Mouse (Mus musculus): ENCODE measurements at regions not wholly inside any gene's neighbourhood (a gene's known extent, or its start where the extent isn't known, plus 50 kb on each side); places are given as distances from the start of the nearest gene placed in this dataset.

DNA sequence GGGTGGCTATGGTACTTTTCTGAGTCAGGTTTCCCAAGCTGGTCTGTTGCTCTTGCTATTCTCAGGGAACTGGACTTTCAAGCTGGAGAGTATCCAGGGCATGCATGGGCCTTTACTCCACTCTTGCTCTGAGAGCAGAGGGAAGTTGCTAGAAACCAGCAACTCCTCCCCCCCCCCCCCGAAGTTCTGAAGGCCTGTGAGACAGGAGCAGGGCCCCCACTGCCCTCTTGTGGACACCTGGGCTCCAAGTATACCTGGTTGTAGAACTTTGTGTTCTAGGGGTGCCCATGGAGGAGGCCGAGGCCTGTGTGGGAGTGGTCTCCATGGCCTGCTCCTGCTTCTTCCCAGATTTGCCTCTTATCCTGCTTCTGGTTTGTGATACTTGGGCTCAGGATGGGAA lies 71.5 kb downstream of the Tmem121 start:
- Histone ChIP-seq H3K27me3 (ENCODE audit: insufficient read depth, low read length) (no peaks in the 10 kb centered on the region), H3K27ac (ENCODE audit: low read depth) (no peak overlapping the region), H3K9ac (replicated peaks) (no peak overlapping the region), H3K4me3 (ENCODE audit: low read depth, low read length) (no peak overlapping the region), H3K36me3 (replicated peaks; ENCODE audit: insufficient read depth, low read length) (no peaks in the 10 kb centered on the region), H3K4me2 (ENCODE audit: low read depth, low read length) (no peak overlapping the region), H3K9me3 (ENCODE audit: low read length) (no peaks in the 10 kb centered on the region), H3K4me1 (ENCODE audit: insufficient read depth) (no peaks in the 10 kb centered on the region)
- WGBS (ENCODE audit: insufficient replicate concordance): 66% methylated on average over 2 of the region's 2 CpGs
- DNase-seq (no peak), ATAC-seq (no peak)
- TF ChIP-seq EP300 (IDR thresholded peaks at IDR 0.05; ENCODE audit: low read depth): no peak
- peak; percentile 47 for TF ChIP-seq CTCF (IDR thresholded peaks at IDR 0.05; ENCODE audit: low read depth)

DNA sequence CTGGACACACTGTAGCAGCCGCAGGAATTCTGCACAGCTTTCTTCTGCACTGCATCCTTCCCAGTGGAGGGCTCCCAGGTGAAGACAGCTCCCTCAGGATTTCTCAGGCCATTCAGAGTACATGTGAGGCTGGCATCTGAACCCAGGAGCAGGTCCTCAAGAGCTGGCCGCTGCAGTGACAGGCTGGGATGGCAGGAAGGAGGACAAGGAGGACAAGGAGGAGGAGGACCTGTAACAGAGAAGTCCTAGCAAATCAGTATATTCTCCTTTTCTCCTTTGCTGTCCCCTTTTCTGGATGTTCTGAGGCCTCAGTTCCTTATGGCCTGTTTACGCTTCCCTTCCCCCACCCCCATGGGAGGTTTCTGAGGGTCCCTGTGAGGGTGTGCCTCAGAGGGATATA lies 73.7 kb downstream of the Tmem121 start:
- H3K4me2 ChIP-seq (ENCODE audit: low read depth, low read length): no peak overlapping the region
- H3K36me3 ChIP-seq (replicated peaks; ENCODE audit: insufficient read depth, low read length): no peaks in the 10 kb centered on the region
- no peak for ATAC-seq
- DNase-seq: no peak
- H3K4me3 ChIP-seq (ENCODE audit: low read depth, low read length): no peak overlapping the region
- no peak overlapping the region for H3K9ac ChIP-seq (replicated peaks)
- no peak for TF ChIP-seq EP300 (IDR thresholded peaks at IDR 0.05; ENCODE audit: low read depth)
- no peak for TF ChIP-seq CTCF (IDR thresholded peaks at IDR 0.05; ENCODE audit: low read depth)
- no peaks in the 10 kb centered on the region for H3K9me3 ChIP-seq (ENCODE audit: low read length)
- no peaks in the 10 kb centered on the region for H3K4me1 ChIP-seq (ENCODE audit: insufficient read depth)
- WGBS (ENCODE audit: insufficient replicate concordance): 87% methylated on average over 3 of the region's 3 CpGs
- no peaks in the 10 kb centered on the region for H3K27me3 ChIP-seq (ENCODE audit: insufficient read depth, low read length)
- H3K27ac ChIP-seq (ENCODE audit: low read depth): no peak overlapping the region

DNA sequence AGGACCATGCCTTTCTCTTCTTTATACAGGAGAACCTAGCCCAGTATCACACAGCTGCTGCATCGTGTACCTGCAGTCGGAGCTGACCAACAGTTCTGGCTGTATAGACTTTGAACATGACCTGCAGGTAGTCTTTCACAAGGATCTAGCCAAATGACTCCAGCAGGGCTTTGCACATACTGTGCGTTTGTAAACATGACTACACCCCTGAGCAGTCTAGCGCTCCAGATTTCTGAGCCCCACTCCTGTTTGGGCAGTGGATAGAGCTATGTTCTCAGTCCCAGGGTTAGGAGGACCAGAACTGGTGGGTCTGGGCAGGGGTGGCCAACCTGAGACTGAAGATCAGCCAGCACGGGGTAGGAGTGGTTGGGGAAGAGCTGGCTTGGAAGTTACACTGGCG lies 74.6 kb downstream of the Tmem121 start:
- Histone ChIP-seq H3K27me3 (ENCODE audit: insufficient read depth, low read length) (no peaks in the 10 kb centered on the region), H3K4me1 (ENCODE audit: insufficient read depth) (no peaks in the 10 kb centered on the region), H3K9ac (replicated peaks) (no peak overlapping the region), H3K27ac (ENCODE audit: low read depth) (no peak overlapping the region), H3K36me3 (replicated peaks; ENCODE audit: insufficient read depth, low read length) (no peaks in the 10 kb centered on the region), H3K4me2 (ENCODE audit: low read depth, low read length) (no peak overlapping the region), H3K9me3 (ENCODE audit: low read length) (no peaks in the 10 kb centered on the region), H3K4me3 (ENCODE audit: low read depth, low read length) (no peak overlapping the region)
- ATAC-seq: no peak
- no peak for DNase-seq
- TF ChIP-seq EP300 (IDR thresholded peaks at IDR 0.05; ENCODE audit: low read depth) (no peak), CTCF (IDR thresholded peaks at IDR 0.05; ENCODE audit: low read depth) (no peak)
- 81% methylated on average over 6 of the region's 6 CpGs for WGBS (ENCODE audit: insufficient replicate concordance)

DNA sequence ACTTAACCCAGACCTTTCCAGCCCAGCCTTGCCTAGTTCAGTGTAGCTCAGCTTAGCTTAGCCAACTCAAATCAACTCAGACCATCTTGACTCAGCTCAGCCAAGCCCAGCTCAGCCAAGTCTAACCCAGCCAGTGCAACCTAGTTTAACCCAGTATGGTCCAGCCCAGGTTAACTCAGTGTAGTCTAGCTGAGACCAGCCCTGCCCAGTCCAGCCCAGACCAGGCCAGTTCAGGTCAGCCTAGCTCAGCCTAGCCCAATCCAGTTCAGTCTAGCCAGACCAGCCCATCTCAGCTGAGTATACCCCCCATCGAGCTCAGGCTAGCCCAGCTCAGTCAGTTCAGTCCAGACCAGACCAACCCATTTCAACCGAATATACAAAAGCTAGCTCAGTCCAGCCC lies 90.2 kb downstream of the Tmem121 start:
- 72% methylated on average over 2 of the region's 2 CpGs for WGBS (ENCODE audit: insufficient replicate concordance)
- H3K36me3 ChIP-seq (replicated peaks; ENCODE audit: insufficient read depth, low read length): no peaks in the 10 kb centered on the region
- no peak overlapping the region for H3K27ac ChIP-seq (ENCODE audit: low read depth)
- no peak overlapping the region for H3K4me3 ChIP-seq (ENCODE audit: low read depth, low read length)
- no peaks in the 10 kb centered on the region for H3K4me1 ChIP-seq (ENCODE audit: insufficient read depth)
- H3K9ac ChIP-seq (replicated peaks): no peak overlapping the region
- no peak overlapping the region for H3K4me2 ChIP-seq (ENCODE audit: low read depth, low read length)
- TF ChIP-seq EP300 (IDR thresholded peaks at IDR 0.05; ENCODE audit: low read depth) (no peak), CTCF (IDR thresholded peaks at IDR 0.05; ENCODE audit: low read depth) (no peak)
- ATAC-seq (no peak), DNase-seq (no peak)
- no peaks in the 10 kb centered on the region for H3K27me3 ChIP-seq (ENCODE audit: insufficient read depth, low read length)
- H3K9me3 ChIP-seq (ENCODE audit: low read length): no peaks in the 10 kb centered on the region

DNA sequence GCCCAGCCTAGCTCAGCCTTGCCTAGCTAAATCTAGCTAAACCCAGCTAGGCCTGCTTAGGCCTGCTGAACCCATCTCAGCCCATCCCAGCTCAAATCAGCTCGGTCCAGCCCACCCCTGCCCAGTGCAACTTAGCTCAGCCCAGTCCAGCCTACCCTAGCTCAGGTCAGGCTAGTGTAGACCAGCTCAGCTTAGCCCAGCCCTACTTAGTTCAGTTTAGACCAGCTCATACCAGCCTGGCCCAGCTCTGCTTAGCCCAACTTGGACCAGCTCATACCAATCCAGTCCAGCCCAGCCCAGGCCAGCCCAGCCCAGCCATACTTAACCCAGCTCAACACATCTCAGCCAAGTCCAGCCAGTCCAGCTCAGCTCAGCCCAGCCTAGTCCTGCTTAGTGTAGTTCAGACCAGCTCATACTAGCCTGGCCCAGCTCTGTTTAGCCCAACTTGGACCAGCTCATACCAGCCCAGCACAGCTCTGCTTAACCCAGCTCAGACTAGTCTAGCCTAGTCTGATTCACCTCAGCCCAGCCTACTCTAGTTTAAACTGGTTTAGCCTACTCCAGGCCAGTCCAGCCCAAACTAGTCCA lies 90.7 kb downstream of the Tmem121 start:
- ATAC-seq: 0 out of 2 replicates have a peak, but pooled peaks have one; percentile 21
- no peak for DNase-seq
- Histone ChIP-seq H3K4me3 (ENCODE audit: low read depth, low read length) (no peak overlapping the region), H3K9ac (replicated peaks) (no peak overlapping the region), H3K4me2 (ENCODE audit: low read depth, low read length) (no peak overlapping the region), H3K27me3 (ENCODE audit: insufficient read depth, low read length) (no peaks in the 10 kb centered on the region), H3K4me1 (ENCODE audit: insufficient read depth) (no peaks in the 10 kb centered on the region), H3K9me3 (ENCODE audit: low read length) (no peaks in the 10 kb centered on the region), H3K27ac (ENCODE audit: low read depth) (no peak overlapping the region), H3K36me3 (replicated peaks; ENCODE audit: insufficient read depth, low read length) (no peaks in the 10 kb centered on the region)
- WGBS (ENCODE audit: insufficient replicate concordance): 52% methylated on average over 1 of the region's 1 CpGs
- TF ChIP-seq CTCF (IDR thresholded peaks at IDR 0.05; ENCODE audit: low read depth) (no peak), EP300 (IDR thresholded peaks at IDR 0.05; ENCODE audit: low read depth) (no peak)

DNA sequence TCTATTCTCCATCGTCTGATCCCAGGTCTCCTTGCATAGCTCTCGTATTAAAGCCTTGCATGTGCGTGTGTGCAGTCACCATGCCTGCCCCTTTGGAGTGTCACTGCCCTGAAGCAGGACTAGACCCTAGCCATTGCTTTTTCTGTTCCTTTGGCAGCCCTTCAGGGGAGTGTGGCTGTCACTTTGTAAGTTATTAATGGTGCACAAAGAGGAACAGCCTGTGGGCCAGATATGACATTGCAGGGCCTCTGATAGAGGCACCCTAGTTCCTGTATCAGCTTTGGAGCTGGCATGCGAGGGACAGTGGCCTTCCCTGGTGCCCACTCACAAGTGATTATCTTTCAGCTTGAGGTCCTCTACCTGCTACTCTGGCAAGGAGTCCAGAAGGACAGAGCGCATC lies 92.0 kb downstream of the Tmem121 start:
- H3K9me3 ChIP-seq (ENCODE audit: low read length): no peaks in the 10 kb centered on the region
- DNase-seq (no peak), ATAC-seq (no peak)
- TF ChIP-seq CTCF (IDR thresholded peaks at IDR 0.05; ENCODE audit: low read depth) (no peak), EP300 (IDR thresholded peaks at IDR 0.05; ENCODE audit: low read depth) (no peak)
- 47% methylated on average over 5 of the region's 5 CpGs for WGBS (ENCODE audit: insufficient replicate concordance)
- H3K4me3 ChIP-seq (ENCODE audit: low read depth, low read length): no peak overlapping the region
- no peaks in the 10 kb centered on the region for H3K27me3 ChIP-seq (ENCODE audit: insufficient read depth, low read length)
- no peaks in the 10 kb centered on the region for H3K4me1 ChIP-seq (ENCODE audit: insufficient read depth)
- H3K36me3 ChIP-seq (replicated peaks; ENCODE audit: insufficient read depth, low read length): no peaks in the 10 kb centered on the region
- H3K4me2 ChIP-seq (ENCODE audit: low read depth, low read length): no peak overlapping the region
- no peak overlapping the region for H3K27ac ChIP-seq (ENCODE audit: low read depth)
- H3K9ac ChIP-seq (replicated peaks): no peak overlapping the region

Data from liver, postnatal 0 days (tissue).